Mouse (Mus musculus) G1E (cell line): ENCODE results near the gene Gstt3. TPM values are rescaled to one million over a fixed set of nuclear protein-coding genes. Genes with fewer than 3 reads are reported as not detected.
A peak's percentile ranks its signal among the peaks of the same experiment; 100 is the strongest.

Experiments used
- ATAC-seq: 2 replicates; pipeline ENCODE4 v1.8.0; 2016; ENCODE audit warnings: mild to moderate bottlenecking; ENCODE audit not compliant: insufficient number of reproducible peaks, poor library complexity, low FRiP score, severe bottlenecking; ENCODE audit errors: extremely low read depth
- DNase-seq: peaks from one replicate; pipeline ENCODE4 v3.0.0; 2012; ENCODE audit warnings: low spot score
- H3K27me3 ChIP-seq: 2 replicates; pipeline ENCODE4 v1.6.1; 2012; ENCODE audit warnings: mild to moderate bottlenecking, low read length, inconsistent platforms; ENCODE audit not compliant: insufficient read depth
- H3K36me3 ChIP-seq: replicated peaks from 2 replicates; pipeline ENCODE3; 2012; ENCODE audit warnings: mild to moderate bottlenecking, inconsistent platforms
- H3K4me1 ChIP-seq: 2 replicates; pipeline ENCODE4 v1.6.1; 2012; ENCODE audit warnings: low read depth, low read length, inconsistent platforms, mixed read lengths; ENCODE audit not compliant: insufficient read depth
- H3K4me3 ChIP-seq: 2 replicates; pipeline ENCODE4 v1.5.1; 2012; ENCODE audit warnings: low read depth, mild to moderate bottlenecking, inconsistent platforms, low read length, moderate library complexity, mixed read lengths
- H3K9me3 ChIP-seq: replicated peaks from 2 replicates; pipeline ENCODE4 v1.6.1; 2012; ENCODE audit warnings: inconsistent platforms
- CTCF ChIP-seq: IDR thresholded peaks from 2 replicates; pipeline ENCODE4 v1.5.1; 2012; ENCODE audit warnings: low read depth, low read length, inconsistent platforms, mixed read lengths
- GATA1 ChIP-seq: IDR thresholded peaks from 2 replicates; pipeline ENCODE4 v1.6.1; 2012; ENCODE audit warnings: borderline replicate concordance, low read length, inconsistent platforms, mixed read lengths
- GATA2 ChIP-seq: IDR thresholded peaks from 2 replicates; pipeline ENCODE4 v1.6.1; 2012; ENCODE audit warnings: low read depth, low read length, inconsistent platforms, borderline replicate concordance
- POLR2AphosphoS5 ChIP-seq: IDR thresholded peaks from 2 replicates; pipeline ENCODE4 v1.6.1; 2012; ENCODE audit warnings: low read depth, low read length, inconsistent platforms; ENCODE audit not compliant: insufficient replicate concordance
- TAL1 ChIP-seq: conservative IDR thresholded peaks from 2 replicates; pipeline ENCODE4 v1.6.1; 2012; ENCODE audit warnings: low read depth, low read length, inconsistent platforms, mixed read lengths
- polyA plus RNA-seq: library from polyadenylated mRNA; stranded (reverse); fragments of >175 nt; gene quantifications from 2 replicates; pipeline ENCODE4 v1.2.3, GENCODE M21; 2012
- total RNA-seq, 2 experiments: library from RNA; stranded (forward) in 1 of 2; stranded (reverse) in 1 of 2; fragments of 200-1000 nt in 1 of 2; fragments of >200 nt in 1 of 2; fragmentation: Nextera tagmentation in 1 of 2; gene quantifications; 2 replicates each; pipeline ENCODE4 v1.2.3; 2014 to 2017

The Gstt3 gene
- total RNA-seq (2014; fragmentation: Nextera tagmentation) (0.39 TPM in 1 of 2 replicates, not detected in the other), total RNA-seq (2017) (0.49 and 1.1 TPM in 2 replicates), polyA plus RNA-seq (0.18 and 0.24 TPM in 2 replicates)

DNA sequence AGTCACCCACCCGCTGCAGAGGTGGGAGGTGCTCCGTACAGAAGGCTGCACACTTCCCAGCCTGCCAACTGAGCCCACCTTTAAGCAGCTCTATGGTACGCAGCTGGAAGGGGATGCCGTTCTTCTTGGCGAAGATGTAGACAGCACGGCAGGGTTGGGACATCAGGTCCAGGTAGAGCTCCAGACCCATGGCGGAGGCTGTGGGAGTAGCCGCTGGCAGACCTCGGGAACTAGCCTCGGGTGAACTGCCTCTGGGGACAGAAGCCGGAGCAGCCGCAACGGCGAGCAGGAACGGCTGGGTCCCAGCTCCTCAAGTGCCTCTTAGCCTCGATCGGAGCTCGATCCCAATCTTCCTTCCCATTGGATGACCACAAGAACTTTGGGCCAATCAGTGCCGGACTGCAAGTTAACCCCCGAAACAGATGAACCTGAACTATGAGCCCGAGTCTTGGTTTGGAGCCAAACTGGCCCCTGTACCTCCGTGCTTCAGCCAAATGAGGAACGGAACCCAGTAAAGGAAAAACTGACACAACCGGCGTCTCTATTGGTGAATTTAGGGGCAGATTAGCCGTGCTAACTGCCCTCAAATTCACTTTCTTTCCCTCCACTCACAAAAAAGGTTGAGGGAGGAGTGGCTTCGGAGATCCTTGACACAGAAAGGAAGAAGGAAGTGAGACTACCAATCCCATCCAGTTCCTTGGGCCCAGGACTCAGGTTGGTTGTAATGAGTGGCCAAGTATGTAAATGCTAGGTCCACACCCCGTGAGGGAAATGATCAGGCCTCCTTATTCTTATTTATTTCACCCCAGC is at the start of gene Gstt3, which contains the start of gene Gm20441:
TSS of gene Gstt3 (minus strand) at position 646 of the 810 bp plus-strand sequence.
TSS of gene Gm20441 (minus strand) at position 186 of the 810 bp plus-strand sequence.
- peaks cover 64% of the 10 kb centered on the region for H3K27me3 ChIP-seq
- peaks cover 10% of the 10 kb centered on the region for H3K4me1 ChIP-seq
- H3K4me3 ChIP-seq = peak within 1 kb of the TSS; percentile 65
- no peaks in the 10 kb centered on the region for H3K36me3 ChIP-seq
- DNase-seq = peak; percentile 6
- ATAC-seq = no peak
- TF ChIP-seq TAL1 (no peak), GATA1 (no peak), POLR2AphosphoS5 (no peak), GATA2 (no peak), CTCF (no peak)
- no peaks in the 10 kb centered on the region for H3K9me3 ChIP-seq

DNA sequence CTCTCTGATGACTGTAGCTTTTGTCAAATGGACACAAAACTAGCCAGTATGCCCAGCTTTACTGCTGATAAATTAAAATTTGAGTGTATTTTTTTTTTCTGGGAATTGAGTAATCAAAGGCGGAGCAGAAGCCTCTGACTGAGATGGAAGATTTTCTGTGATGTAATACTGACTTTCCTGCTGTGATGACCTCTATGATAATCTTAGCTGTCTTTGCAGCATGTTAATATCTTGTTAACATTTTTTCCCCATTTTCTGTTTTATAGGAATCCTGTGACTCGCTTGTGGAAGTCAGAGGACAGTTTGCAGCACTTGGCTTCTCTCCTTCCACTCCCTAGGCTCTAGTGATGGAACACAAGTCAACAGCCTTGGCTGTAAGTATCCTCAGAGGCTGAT is 49.1 kb upstream of the Gstt3 start:
- ATAC-seq = no peak
- H3K4me3 ChIP-seq = no peak overlapping the region
- no peaks in the 10 kb centered on the region for H3K27me3 ChIP-seq
- H3K4me1 ChIP-seq = peaks cover 48% of the 10 kb centered on the region
- TF ChIP-seq GATA2 (no peak), CTCF (no peak), TAL1 (no peak), POLR2AphosphoS5 (no peak), GATA1 (no peak)
- no peak for DNase-seq
- no peaks in the 10 kb centered on the region for H3K9me3 ChIP-seq
- H3K36me3 ChIP-seq = peaks cover 10% of the 10 kb centered on the region

GRCm38 (mm10) chr10:75829529-75830274 is 48.5 kb upstream of the Gstt3 start:
- DNase-seq (no peak), ATAC-seq (no peak)
- Histone ChIP-seq H3K9me3 (0 out of 2 replicates have a peak, but pooled peaks cover 3% of the 10 kb centered on the region), H3K4me3 (no peak overlapping the region), H3K36me3 (peaks cover 10% of the 10 kb centered on the region), H3K4me1 (peaks cover 49% of the 10 kb centered on the region), H3K27me3 (no peaks in the 10 kb centered on the region)
- no peak for TF ChIP-seq GATA2
- no peak for TF ChIP-seq TAL1

DNA sequence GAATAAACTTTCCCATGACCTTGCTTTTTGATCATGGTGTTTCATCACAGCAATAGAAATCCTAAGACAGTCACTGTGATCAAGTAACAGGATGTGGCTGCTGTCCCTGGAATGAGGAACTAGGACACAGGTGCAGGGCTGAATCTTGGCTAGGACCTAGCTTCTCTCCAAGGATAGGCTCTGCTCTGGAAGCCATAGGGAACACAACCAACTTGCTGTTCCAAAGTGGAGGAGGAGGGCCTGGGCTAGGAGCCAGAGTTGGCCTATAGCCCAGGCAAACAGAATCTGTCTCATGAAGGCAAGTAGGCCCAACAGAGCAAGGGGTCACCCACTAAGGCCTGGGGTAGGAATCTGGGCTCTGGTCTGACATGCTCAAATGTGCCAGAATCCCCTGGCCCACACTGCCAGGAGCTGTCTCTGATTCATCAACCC is 47.3 kb upstream of the Gstt3 start:
- Histone ChIP-seq H3K9me3 (peaks cover 10% of the 10 kb centered on the region), H3K36me3 (peaks cover 10% of the 10 kb centered on the region), H3K4me1 (peaks cover 50% of the 10 kb centered on the region), H3K4me3 (no peak overlapping the region), H3K27me3 (no peaks in the 10 kb centered on the region)
- DNase-seq (no peak), ATAC-seq (no peak)
- no peak for TF ChIP-seq CTCF
- no peak for TF ChIP-seq GATA2
- TF ChIP-seq GATA1 = no peak
- no peak for TF ChIP-seq POLR2AphosphoS5
- no peak for TF ChIP-seq TAL1

- H3K27me3 ChIP-seq = no peaks in the 10 kb centered on the region
- H3K9me3 ChIP-seq = peaks cover 10% of the 10 kb centered on the region
- H3K4me1 ChIP-seq = peaks cover 44% of the 10 kb centered on the region
- H3K4me3 ChIP-seq = no peak overlapping the region
- H3K36me3 ChIP-seq = peaks cover 10% of the 10 kb centered on the region
- ATAC-seq (no peak), DNase-seq (no peak)
- TF ChIP-seq TAL1 (no peak), POLR2AphosphoS5 (no peak), GATA1 (no peak), GATA2 (no peak), CTCF (no peak)
Observed at GRCm38 (mm10) chr10:75827668-75828360, 46.6 kb upstream of the Gstt3 start.

- ATAC-seq (no peak), DNase-seq (no peak)
- no peak for TF ChIP-seq POLR2AphosphoS5
- Histone ChIP-seq H3K36me3 (no peaks in the 10 kb centered on the region), H3K4me3 (no peak overlapping the region), H3K4me1 (peaks cover 33% of the 10 kb centered on the region), H3K9me3 (peaks cover 10% of the 10 kb centered on the region), H3K27me3 (peaks cover under 1% of the 10 kb centered on the region; the same call in 1 of the 2 replicates)
Observed at GRCm38 (mm10) chr10:75824530-75824929, 43.3 kb upstream of the Gstt3 start.
